Mouse (Mus musculus) gastrocnemius, postnatal 4 days (tissue): ENCODE measurements at regions not wholly inside any gene's neighbourhood (a gene's known extent, or its start where the extent isn't known, plus 50 kb on each side); places are given as distances from the start of the nearest gene placed in this dataset.

Experiments used
- DNase-seq, 2 experiments: peaks; one replicate each; pipeline ENCODE4 v3.0.0; 2021 to 2022; ENCODE audit warnings: low spot score in 2 of 2, mixed read lengths in 2 of 2

DNA sequence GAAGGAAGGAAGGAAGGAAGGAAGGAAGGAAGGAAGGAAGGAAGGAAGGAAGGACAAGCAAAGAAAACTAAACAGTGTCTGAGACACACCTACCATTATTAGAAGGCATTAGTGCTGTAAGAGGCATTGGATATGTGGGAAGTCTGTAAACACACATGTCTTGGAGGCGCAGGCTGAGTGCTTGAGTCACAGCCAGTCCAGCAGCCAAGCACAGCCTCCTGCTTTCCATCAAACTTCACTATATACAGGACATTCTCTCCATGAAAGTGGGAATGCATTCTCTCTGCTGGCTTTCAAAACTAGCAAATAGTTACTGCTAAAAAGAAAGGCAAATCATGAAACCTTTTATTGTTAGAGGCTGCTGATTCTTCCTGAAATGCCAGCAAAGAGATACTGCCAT lies 431.1 kb downstream of the Adam3 start:
- DNase-seq: no peak

DNA sequence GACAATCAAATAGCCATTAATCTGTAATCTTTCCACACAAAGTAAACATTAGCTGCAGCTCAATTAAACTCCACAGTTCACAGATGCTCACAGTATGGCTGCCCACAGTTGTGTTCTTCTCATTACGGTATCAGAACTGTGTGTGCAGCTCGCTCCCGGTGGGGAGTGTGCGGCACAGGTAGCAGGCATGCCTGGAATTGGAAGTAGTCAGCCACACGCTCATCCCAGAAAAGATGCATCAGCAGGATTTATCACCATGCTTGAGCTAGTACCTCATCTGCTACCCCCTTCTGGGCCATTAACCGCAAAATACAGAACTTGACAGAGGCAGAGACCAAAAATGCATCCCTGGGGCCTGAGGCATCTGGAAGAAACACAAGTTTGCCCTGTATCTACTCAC lies 437.8 kb downstream of the Adam3 start:
- DNase-seq: no peak

DNA sequence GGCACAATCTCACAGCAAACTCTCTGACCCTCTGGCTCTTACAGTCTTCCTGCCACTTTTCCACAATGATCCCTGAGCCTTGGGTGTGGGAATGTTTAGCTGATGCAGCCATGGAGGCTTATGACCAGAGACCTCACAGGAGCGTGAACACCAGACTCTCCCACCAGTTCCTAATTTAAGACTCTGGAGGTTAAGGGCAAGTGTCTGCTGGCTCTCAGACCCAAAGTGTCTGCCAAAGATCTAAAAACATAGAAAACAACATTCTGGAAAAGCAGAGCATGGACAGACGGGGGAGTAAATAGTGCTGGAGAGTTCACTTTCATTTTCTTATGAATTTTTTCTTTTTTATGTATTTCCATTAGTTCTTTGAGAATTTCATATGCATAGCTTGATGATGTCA lies 440.7 kb downstream of the Adam3 start:
- DNase-seq: no peak

DNA sequence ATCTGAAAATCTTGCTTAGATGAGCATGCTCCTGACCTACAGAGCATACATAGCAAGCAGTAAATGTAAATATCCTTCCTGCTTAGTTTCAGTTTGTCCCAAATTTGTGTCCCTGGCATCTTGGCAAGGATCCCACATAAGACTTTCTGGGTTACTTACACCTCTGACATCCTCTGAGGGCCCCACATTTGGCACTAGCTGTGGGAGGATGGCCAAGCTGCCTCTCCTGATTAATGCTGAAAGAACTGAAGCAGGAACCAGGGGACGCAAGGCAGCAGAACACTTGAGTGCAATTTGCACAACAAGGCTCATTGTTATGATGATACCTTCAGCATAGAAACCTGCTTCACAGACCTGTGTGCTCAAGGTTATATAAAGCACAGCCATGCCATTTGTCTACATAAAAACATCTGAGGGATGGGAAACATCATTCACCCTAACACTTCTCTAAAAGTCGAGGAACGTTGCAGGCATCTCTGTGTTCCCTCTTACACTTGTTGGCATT lies 441.7 kb downstream of the Adam3 start:
- no peak for DNase-seq

DNA sequence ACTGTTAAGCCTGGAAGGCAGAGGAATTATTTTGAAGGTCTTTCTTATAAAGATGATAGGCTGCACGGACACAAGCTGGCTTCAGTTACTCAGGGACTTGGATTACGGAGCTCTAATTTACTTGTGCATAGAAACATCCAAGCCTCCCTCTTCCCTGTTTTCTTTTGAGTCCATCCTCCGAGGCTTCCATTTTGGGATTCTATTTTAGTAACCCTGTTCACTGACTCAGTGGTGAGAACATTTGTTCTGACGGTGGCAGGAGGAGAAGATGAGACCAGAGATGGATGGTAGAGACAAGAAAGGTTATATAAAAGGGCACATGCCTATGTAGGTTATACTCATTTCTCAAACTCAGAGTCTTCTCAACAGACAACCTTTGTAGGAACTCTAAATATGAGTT lies 445.4 kb downstream of the Adam3 start:
- no peak for DNase-seq

DNA sequence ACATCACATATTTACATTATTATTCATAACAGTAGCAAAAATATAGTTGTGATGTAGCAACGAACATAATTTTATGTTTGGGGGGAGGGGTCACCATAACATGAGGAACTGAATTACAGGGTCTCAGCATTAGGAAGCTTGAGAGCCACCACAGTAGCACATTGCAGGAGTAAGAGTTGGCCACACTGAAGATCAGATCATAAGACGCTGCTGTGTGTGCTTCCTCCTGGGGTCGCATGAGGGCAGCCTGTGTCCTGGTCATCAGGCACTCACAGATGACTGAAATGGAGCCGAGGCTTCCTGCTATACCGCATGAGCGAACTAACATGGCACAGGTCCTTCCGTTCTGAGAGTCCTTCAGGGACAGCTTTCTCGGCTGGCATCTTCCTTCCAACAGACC lies 447.3 kb downstream of the Adam3 start:
- DNase-seq: no peak

DNA sequence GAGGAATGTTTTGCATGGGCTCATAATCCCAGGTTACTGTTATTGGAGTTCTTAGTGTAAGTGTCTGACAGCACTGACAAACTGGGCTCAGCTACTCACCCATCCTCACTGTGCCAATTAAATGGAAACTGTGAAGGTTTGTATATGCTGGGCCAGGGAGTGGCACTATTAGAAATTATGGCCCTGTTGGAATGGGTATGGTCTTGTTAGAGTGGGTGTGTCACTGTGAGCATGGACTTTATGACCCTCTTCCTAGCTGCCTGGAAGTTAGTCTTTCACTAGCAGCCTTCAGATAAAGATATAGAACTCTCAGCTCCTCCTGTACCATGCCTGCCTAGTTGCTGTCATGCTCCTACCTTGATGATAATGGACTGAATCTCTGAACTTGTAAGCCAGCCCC lies 464.3 kb downstream of the Adam3 start:
- no peak for DNase-seq

DNA sequence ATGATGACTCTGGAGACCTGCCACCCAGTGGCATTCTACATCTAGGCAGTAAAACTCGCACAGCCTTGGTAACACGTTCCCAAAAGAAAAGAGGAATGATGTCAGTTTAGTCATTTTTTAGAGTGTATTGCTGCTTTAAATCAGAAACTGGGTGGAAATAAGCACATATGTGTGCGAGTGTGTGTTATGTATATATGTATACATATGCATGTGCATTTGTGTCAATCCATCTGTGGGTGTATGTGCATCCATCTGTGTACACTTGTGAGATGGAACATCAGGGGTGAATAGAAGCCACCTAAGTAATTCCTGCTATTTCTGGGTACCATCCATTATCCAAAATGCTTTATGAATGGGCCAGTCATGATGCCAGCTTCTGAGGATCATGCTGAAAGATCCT lies 467.0 kb downstream of the Adam3 start:
- no peak for DNase-seq

DNA sequence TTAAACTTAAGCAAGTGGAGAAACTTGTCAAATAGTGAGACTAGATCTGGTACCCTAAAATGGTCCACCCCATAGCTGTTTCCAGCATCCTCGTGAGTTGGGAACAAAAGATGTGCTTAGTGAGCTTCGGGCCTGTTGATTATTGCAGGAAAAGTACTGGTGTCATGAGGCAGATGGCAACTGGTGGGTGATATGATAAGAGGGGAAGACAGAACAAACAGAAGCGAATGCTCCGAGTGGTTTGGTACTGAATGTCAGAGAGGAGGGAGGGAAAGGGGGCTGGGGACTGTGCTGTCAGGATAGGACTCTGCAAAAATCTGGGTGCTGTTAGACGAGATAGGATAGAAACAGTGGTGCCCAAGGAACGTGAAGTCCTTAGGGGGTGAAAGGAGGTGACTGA lies 483.4 kb downstream of the Adam3 start:
- DNase-seq: no peak

DNA sequence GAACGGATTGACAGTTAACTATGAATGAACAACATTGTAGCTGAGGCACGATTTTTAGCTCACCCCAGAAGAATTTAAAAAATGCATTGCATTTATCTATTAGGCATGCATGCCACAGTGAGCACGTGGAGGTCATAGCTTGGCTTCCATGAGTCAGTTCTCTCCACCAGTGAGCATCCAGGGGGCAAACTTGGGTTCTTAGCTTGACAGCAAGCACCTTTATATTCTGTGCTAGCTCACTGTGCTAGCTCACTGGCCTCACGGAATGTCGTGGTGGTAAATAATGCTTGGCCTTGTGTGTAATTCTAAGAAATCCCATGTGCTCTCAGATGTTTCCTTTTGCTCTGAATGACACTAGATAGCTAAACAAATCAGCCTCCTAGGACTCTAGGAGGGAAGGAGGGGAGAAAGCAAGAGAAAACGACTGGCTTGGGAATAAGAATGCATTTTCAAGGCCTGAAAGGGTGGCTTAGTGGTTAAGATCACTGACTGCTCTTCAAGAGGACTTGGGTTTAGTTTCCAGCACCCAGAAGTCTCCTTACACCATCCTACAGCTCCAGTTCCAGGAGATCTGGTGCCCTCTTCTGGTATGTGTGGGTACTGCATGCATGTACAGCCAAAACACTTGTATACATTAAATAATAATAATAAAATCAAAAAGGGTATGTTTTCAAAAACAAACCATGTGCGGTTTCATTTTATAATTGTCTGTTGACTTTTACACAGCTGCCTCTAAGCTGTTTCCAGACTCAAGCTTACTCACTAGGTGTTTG lies 485.3 kb downstream of the Adam3 start:
- no peak for DNase-seq

DNA sequence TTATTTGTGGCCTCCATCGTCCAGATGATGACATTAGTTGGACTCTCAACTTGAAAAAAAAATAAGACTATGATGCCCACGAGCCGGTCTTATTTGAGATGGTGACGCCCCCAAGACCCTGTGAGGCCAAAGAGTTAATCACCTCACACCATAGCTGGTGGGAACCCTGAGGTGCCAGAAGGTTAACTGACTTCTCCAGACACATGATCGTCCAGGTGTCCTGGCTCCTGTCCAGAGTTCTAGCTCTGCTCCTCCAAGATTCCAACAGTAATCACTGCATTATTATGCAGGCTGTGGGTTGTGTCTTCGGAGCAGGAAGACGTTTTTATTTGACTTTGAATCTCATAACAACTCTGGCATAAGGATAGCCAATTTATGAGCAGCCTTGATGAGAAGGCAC lies 490.7 kb downstream of the Adam3 start:
- DNase-seq: peak in 1 of 2 experiments; percentile 64

DNA sequence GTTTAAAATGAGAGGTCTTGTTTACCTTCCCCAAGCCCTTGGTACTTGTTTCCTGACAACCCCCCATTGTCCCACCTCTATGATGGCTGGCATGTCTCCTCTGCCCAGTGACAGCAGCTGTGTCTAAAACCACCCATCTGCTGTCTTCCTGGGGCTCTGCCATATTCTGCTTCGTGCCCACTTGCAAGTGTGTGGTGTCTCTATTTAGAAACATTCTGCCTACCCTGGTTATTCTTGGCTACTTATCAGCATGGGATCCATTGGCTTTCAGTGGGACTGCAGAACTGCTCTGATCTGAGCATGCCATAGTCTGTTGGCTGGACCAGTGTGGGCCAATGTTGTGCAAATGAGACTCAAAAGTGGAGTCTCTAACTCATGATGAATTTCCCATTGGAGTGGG lies 497.5 kb downstream of the Adam3 start:
- DNase-seq: no peak

DNA sequence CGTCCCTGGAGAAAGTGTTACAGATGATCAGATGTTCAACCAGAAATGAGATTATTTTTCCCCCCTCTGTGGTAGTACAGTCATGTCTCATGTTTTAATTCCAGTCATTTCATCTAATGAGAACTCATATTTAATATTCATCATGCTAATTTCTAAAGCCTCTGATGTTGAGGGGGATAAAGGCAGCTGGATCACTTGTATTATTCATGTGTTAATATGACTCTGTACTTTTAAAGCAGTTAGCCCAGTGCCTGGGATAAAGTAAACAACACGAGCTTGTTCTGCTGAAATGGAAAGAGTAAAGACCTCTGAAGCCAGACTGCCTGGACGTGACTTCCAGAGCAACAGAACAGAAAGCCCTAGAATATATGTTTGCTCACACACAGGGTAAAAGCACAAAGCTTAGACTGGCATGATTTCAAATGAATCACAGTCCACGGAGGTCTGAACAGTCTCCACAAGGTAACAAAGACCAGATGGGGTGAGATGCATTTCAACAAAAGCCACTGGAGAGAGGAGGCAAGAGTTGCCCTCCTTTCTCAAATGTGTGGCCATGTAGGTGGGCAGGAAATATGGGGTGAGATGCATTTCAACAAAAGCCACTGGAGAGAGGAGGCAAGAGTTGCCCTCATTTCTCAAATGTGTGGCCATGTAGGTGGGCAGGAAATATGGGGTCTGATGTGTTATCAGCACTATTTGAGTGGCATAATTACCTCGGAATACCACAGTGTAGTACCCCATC lies 498.1 kb downstream of the Adam3 start:
- no peak for DNase-seq

DNA sequence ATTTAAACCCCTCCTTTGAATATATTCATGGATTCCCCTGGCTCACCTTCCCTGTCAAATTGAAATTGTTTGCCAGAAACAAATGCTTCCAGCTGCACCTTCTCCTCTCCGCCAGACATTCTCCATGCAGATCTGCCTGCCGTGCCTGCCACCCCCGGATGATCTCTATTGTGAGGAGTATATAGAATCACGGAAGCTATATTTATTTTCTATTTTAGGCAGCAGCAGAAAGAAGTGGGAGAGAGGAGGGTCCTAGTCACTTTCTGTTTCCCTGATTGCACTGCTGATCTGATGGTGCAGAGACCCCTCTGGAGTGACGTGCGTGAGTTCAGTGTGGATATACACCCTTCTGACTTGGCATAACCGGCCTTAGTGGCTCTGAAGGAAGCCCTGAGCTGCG lies 505.4 kb downstream of the Adam3 start:
- no peak for DNase-seq

DNA sequence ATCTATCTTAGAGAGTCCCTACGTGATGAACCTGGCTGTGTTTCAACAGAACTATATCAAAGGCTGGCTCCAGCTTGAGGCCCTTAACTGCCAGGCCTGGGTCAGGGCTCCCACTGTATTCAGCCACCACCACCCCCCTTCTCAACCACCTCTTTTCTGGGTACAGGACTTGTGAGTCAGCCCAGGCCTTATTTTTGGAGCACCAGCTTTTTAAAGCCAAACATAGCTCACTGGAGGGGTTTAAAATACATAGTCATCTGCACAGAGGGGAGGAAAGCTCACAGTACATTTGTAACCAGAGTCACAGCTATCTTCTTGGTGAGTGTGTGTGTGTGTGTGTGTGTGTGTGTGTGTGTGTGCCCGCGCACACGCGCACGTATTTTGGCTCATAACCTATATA lies 509.0 kb downstream of the Adam3 start:
- no peak for DNase-seq

DNA sequence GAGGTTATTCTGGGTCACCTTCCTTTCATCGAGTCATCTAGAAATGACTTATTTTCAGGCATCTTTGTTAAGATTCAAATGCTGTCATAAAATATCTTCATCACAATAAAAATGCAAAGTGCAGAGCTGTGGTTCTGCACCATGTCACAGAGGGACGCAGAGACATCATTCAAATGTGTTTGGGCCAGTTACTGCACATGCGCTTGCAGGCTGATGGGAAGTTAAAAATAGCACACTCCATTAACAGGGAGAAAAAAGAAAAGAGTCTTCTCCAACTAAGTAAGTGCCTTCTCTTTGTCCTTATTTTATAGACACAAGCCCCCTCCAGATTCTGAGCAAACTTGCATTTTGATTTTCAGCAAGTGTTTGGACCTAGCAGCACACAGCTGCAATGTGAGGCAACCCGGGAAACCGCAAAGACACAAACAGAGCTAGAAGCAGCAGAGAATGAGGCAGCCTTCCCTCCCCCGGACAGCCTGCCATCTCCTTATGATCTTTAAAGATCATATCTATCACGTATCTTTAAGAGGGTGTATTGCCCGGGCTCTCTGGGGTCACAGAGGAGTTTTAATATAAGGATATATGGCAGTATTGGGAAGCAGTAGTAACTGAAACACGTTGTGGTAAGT lies 510.0 kb downstream of the Adam3 start:
- DNase-seq: no peak

DNA sequence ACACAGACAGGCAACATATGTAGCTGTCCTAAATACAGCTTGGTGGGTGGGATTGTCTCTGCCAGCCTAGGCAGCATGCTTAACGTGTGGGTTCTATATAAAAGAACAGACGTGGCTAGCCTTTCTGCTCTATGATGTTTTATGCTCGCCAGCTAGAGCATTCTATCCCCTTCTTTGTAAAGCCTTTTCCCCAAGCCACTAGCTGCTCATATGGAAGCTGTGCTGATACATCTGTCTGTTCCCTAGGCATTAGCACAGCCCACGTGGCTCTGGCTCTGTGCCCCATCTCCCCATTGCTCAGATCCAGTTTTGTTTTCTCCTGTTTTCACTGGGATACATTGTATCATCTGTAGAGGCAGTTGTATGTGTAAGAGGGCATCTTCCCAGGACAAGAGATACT lies 511.3 kb downstream of the Adam3 start:
- DNase-seq: no peak

DNA sequence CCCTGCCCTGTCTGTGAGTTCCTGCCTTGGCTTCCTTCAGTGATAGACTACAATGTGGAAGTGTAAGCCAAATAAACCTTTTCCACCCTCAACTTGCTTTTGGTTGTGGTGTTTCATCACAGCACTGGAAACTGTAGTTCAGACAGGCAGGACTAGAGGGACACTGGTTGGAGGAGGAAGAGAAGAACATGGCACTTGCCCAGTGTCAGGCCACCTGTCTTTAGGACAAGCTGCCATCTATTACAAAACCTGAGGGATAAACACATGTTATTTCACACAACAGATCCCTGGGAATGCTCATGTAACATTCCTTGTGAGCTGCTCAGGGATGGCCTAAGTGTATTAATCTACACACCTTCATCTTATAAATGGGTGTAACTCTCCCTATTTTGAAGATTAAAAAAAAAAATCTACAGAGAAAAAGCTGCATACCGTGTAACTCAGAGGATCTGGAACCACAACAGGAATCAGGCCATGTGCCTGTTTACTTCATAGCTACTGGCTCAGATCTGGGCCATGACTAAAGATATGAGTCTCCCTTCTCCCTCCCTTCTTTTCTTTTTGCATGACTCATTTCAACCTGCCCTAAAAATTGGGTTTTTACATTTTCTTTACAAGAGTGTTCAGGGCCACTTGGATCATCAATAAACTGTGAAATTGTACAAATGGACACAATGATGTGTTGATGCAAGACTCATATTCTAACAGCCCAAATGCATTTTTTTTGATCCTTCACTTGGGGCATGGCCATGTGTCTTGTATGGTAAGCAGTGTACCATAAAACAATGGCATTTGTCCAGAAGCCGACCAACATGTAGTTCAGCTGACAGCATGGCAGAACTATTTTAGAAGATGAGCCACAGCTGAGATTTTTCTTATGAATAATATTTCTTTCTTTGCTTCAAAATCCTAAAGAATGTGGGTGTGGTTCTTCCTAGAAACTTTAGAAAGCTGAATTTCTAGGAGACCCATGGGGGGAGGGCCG lies 513.1 kb downstream of the Adam3 start:
- DNase-seq: no peak

DNA sequence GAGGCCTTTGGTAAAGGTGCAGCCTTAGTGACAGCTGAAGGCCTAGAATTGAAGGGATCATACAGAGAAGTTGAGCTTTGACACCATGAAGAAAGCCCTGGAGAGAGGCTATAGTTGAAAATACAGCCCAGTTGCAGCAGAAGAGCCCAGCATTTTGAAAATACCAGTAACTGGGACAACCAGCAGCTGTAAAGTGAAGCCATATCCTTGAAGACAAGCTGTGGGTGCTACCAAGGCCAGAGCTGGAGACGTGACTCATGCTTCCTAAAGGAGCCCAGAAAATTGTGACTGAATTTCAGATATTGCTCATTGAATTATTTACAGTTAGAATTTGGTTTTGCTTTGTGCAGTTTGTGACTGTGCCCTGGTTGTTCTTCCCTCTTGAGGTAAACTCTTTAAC lies 514.6 kb downstream of the Adam3 start:
- no peak for DNase-seq
